Mouse (Mus musculus) spleen, adult 2 months (tissue): ENCODE results near the gene Aco2.

ENCODE experiments used
- CTCF ChIP-seq: fragments of 200-500 bp; IDR thresholded peaks from 2 replicates; pipeline ENCODE4 v1.5.1; 2011; ENCODE audit warnings: mild to moderate bottlenecking, inconsistent platforms; ENCODE audit not compliant: insufficient read depth, insufficient read length, insufficient replicate concordance; ENCODE audit errors: extremely low read depth
- POLR2A ChIP-seq: fragments of 200-500 bp; IDR thresholded peaks from 2 replicates; pipeline ENCODE4 v1.6.1; 2011; ENCODE audit warnings: low read depth, low read length, inconsistent platforms

DNA sequence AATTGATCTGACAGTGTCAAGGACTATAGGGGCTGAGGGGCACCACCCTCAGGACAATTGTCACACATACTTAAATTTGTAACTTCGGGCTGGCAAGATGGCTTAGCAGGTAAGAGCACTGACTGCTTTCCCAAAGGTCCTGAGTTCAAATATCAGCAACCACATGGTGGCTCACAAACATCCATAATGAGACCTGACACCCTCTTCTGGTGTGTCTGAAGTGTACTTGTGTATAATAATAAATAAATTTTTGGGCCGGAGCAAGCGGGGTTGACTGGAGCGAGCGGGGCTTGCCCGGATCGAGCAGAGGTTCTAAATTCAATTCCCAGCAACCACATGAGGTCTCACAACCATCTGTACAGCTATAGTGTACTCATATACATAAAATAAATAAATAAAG lies 31.8 kb upstream of the Aco2 start:
- no peak for TF ChIP-seq CTCF
- TF ChIP-seq POLR2A: no peak
